9 mouse cellular contexts compared by ENCODE assay signal in genomic region chr4:140944961-140945442, GRCm38 (mm10). TPM values are rescaled to one million over a fixed set of nuclear protein-coding genes. Genes with fewer than 3 reads are reported as not detected.
DNase-seq lines count a peak whose midpoint lies in the region; ATAC-seq and TF ChIP-seq lines count a peak whose summit lies in the region.
"Had no signal": no experiment of that assay in that cellular context is flagged by ENCODE, and none has a peak within 500 bp of the region (broad histone marks: within the 10 kb centered on the region; RNA-seq: fewer than 3 reads in every experiment).

No protein-coding gene starts in this region.

- H3K79me2 ChIP-seq in MEL (ENCODE audit: control insufficient read depth, insufficient read depth, low read length, poor library complexity) (no peaks in the 10 kb centered on the region), macrophage (ENCODE audit: inconsistent target) (no peaks in the 10 kb centered on the region)

- no peak overlapping the region for H3K4me2 ChIP-seq in heart, embryonic 16.5 days (ENCODE audit: low read depth, low read length)

- peak; percentile 61 for ATAC-seq in heart, embryonic 16.5 days (replicated peaks; ENCODE audit: extremely low read depth, insufficient read depth, low FRiP score)

- 53% methylated on average over 5 of the region's 5 CpGs for WGBS in heart, embryonic 16.5 days
- WGBS in macrophage (ENCODE audit: missing documents), result 5% methylated on average over 5 of the region's 5 CpGs
- 3% methylated on average over 5 of the region's 5 CpGs for WGBS in thymus, adult 2 months

- peak overlapping the region; percentile 75 for H3K27ac ChIP-seq in heart, embryonic 16.5 days (ENCODE audit: low read length)
- H3K27ac ChIP-seq in MEL (ENCODE audit: control insufficient read depth, low read depth, low read length) (peak overlapping the region; percentile 35), macrophage (peak overlapping the region; percentile 89)
- H3K27ac ChIP-seq in thymus, adult 2 months (ENCODE audit: control insufficient read depth, insufficient read depth, low read length), result peak overlapping the region; percentile 99

- TF ChIP-seq POLR2A in MEL (IDR thresholded peaks at IDR 0.05; ENCODE audit: control insufficient read depth in 1 of 2, insufficient read depth in 1 of 2, low read depth in 1 of 2, low read length in 2 of 2, poor library complexity in 1 of 2), result no peak
- no peak for TF ChIP-seq POLR2A in thymus, adult 2 months (IDR thresholded peaks at IDR 0.05; ENCODE audit: control insufficient read depth, extremely low read depth, insufficient read depth, low read length, poor library complexity)

- TF ChIP-seq EP300 in MEL (IDR thresholded peaks at IDR 0.05; ENCODE audit: low read depth in 1 of 2, low read length in 2 of 2), result no peak

- no peaks in the 10 kb centered on the region for H3K36me3 ChIP-seq in heart, embryonic 16.5 days (ENCODE audit: control insufficient read depth, insufficient read depth)
- H3K36me3 ChIP-seq in MEL (ENCODE audit: control insufficient read depth in 1 of 2, insufficient read depth in 2 of 2, low read length in 2 of 2) (peaks cover 0 to 12% of the 10 kb centered on the region in 2 experiments; a peak in 2 of 4 replicates), macrophage (ENCODE audit: inconsistent target) (no peaks in the 10 kb centered on the region)
- no peaks in the 10 kb centered on the region for H3K36me3 ChIP-seq in thymus, adult 2 months (ENCODE audit: control insufficient read depth, insufficient read depth, low read length)

- no peaks in the 10 kb centered on the region; the same call in 1 of the 2 replicates for H3K4me1 ChIP-seq in heart, embryonic 16.5 days (ENCODE audit: control insufficient read depth, insufficient read depth, low read length)
- peaks cover 5 to 23% of the 10 kb centered on the region in 2 experiments; a peak in 3 of 4 replicates for H3K4me1 ChIP-seq in MEL (ENCODE audit: control insufficient read depth in 1 of 2, insufficient read depth in 2 of 2, low read length in 2 of 2)
- H3K4me1 ChIP-seq in thymus, adult 2 months (replicated peaks; ENCODE audit: control insufficient read depth, insufficient read depth, low read length), result peaks cover 55% of the 10 kb centered on the region

- H3K9ac ChIP-seq in heart, embryonic 16.5 days (ENCODE audit: low read length), result no peak overlapping the region
- peak overlapping the region; percentile 26; the same call in 1 of the 2 replicates for H3K9ac ChIP-seq in MEL (ENCODE audit: control insufficient read depth, low read depth, low read length, poor library complexity, severe bottlenecking)

- H3K4me3 ChIP-seq in heart, embryonic 16.5 days (ENCODE audit: low read length), result no peak overlapping the region
- H3K4me3 ChIP-seq in MEL (ENCODE audit: control insufficient read depth in 1 of 2, insufficient read depth in 1 of 2, low read depth in 2 of 2, low read length in 2 of 2), result no peak overlapping the region; a peak in 1 of 4 replicates
- no peak overlapping the region for H3K4me3 ChIP-seq in macrophage (ENCODE audit: inconsistent target)
- H3K4me3 ChIP-seq in thymus, adult 2 months (ENCODE audit: control insufficient read depth, insufficient read depth, low read length), result peak overlapping the region; percentile 31

- DNase-seq in heart, adult 8-10 months (ENCODE audit: low spot score), result no peak
- peak; percentile 48 for DNase-seq in MEL (ENCODE audit: low read depth, low spot score)
- DNase-seq in thymus, adult 2 months, result peak; percentile 88
- DNase-seq in right cerebral cortex, postnatal 10 days (ENCODE audit: low spot score in 2 of 2), result no peak
- DNase-seq in ovary, adult 18-20 months (ENCODE audit: low spot score), result no peak
- no peak for DNase-seq in layer of hippocampus, postnatal 36 days
- DNase-seq: right cerebral cortex, postnatal 14 days had no signal

- peaks cover 3% of the 10 kb centered on the region; the same call in 1 of the 2 replicates for H3K9me3 ChIP-seq in heart, embryonic 16.5 days (replicated peaks; ENCODE audit: control insufficient read depth, low read length)
- no peaks in the 10 kb centered on the region for H3K9me3 ChIP-seq in MEL (replicated peaks; ENCODE audit: insufficient read depth, low read length)

- TF ChIP-seq CTCF in MEL (IDR thresholded peaks at IDR 0.05 in 2 of 3, conservative IDR thresholded peaks at IDR 0.05 in 1 of 3; ENCODE audit: control insufficient read depth in 1 of 3, insufficient read depth in 1 of 3, low read depth in 2 of 3, low read length in 3 of 3, poor library complexity in 1 of 3, severe bottlenecking in 1 of 3), result no peak
- no peak for TF ChIP-seq CTCF in thymus, adult 2 months (IDR thresholded peaks at IDR 0.05; ENCODE audit: borderline replicate concordance, control insufficient read depth, extremely low read depth, insufficient read depth, low read length, poor library complexity)

- TF ChIP-seq RAD21 in MEL (IDR thresholded peaks at IDR 0.05; ENCODE audit: low read depth, low read length), result no peak

- no peaks in the 10 kb centered on the region for H3K27me3 ChIP-seq in heart, embryonic 16.5 days (ENCODE audit: control insufficient read depth, insufficient read depth, low read length)
- no peaks in the 10 kb centered on the region for H3K27me3 ChIP-seq in MEL (ENCODE audit: control insufficient read depth in 1 of 2, insufficient read depth in 2 of 2, low read length in 2 of 2)
- H3K27me3 ChIP-seq in thymus, adult 2 months (ENCODE audit: control insufficient read depth, insufficient read depth, low read length), result no peaks in the 10 kb centered on the region

TF ChIP-seq in MEL, 35 proteins besides CTCF, POLR2A, EP300 and RAD21:
- TF ChIP-seq SMC3 (IDR thresholded peaks at IDR 0.05; ENCODE audit: low read depth, low read length) (no peak), TBP (IDR thresholded peaks at IDR 0.05; ENCODE audit: low read depth, low read length) (0 out of 2 replicates have a peak, but pooled peaks have one; percentile 42)
TF ChIP-seq in MEL: peak in this region for 1.

RNA-seq across cellular contexts. Expression of gene Sdhb, which starts 16.0 kb away (rescaled TPM):
- 1,158 and 1,167 TPM in 2 replicates for polyA plus RNA-seq in heart, embryonic 16.5 days (2015; fragmentation: Nextera tagmentation; extraction: Ambion mirVana)
- 1,000 to 10,000 TPM; 1,293 to 1,379 (median 1,312) TPM for total RNA-seq in heart, adult 8-10 months (2022)
- 271 and 292 TPM in 2 replicates for total RNA-seq in MEL (2012; rRNA removed)
- 100 to 1,000 TPM; 342 to 414 TPM for polyA plus RNA-seq in MEL (2012; ENCODE audit: insufficient read depth in 1 of 2, insufficient read length in 2 of 2, low read depth in 1 of 2, low replicate concordance in 2 of 2, missing spikeins in 1 of 2)
- 100 to 1,000 TPM in 4 of 26 experiments, 10 to 100 TPM in 22; 15.8 to 124 (median 61.4) TPM for total RNA-seq in macrophage (2018; cell fraction: chromatin; rRNA removed)
- total RNA-seq in macrophage (2018; cell fraction: cytosol; rRNA removed), result 100 to 1,000 TPM; 119 to 291 (median 183) TPM
- 100 to 1,000 TPM in 4 of 26 experiments, 10 to 100 TPM in 22; 28.6 to 130 (median 74.8) TPM for total RNA-seq in macrophage (2018; cell fraction: nucleus; rRNA removed)
- 115 to 183 TPM (median 157 TPM) in 3 replicates for polyA plus RNA-seq in macrophage (2018)
- polyA plus RNA-seq in thymus, adult 2 months (2012; rRNA removed), result 194 and 239 TPM in 2 replicates
- 100 to 1,000 TPM; 175 to 186 TPM for total RNA-seq in layer of hippocampus, postnatal 36 days (2021)

RNA-seq across cellular contexts. Expression of gene Padi2, which starts 38.9 kb away (rescaled TPM):
- 2.1 and 2.6 TPM in 2 replicates for polyA plus RNA-seq in heart, embryonic 16.5 days (2015; fragmentation: Nextera tagmentation; extraction: Ambion mirVana)
- 1 to 10 TPM in 3 of 4 experiments, under 1 TPM in 1; 0.72 to 1.3 (median 1.2) TPM for total RNA-seq in heart, adult 8-10 months (2022)
- 0.07 and 0.27 TPM in 2 replicates for total RNA-seq in MEL (2012; rRNA removed)
- polyA plus RNA-seq in MEL (2012; ENCODE audit: insufficient read depth in 1 of 2, insufficient read length in 2 of 2, low read depth in 1 of 2, low replicate concordance in 2 of 2, missing spikeins in 1 of 2), result under 1 TPM in 1 of 2 experiments, not detected in 1; 0.07 TPM
- 1 to 10 TPM in 12 of 26 experiments, under 1 TPM in 11, not detected in 3; 0.20 to 5.4 (median 1.2) TPM for total RNA-seq in macrophage (2018; cell fraction: chromatin; rRNA removed)
- total RNA-seq in macrophage (2018; cell fraction: cytosol; rRNA removed), result 1 to 10 TPM in 24 of 26 experiments, under 1 TPM in 2; 0.76 to 8.7 (median 3.5) TPM
- total RNA-seq in macrophage (2018; cell fraction: nucleus; rRNA removed), result 1 to 10 TPM in 19 of 26 experiments, under 1 TPM in 7; 0.47 to 6.7 (median 1.9) TPM
- 5.2 to 6.9 TPM (median 5.6 TPM) in 3 replicates for polyA plus RNA-seq in macrophage (2018)
- 19.5 and 21.9 TPM in 2 replicates for polyA plus RNA-seq in thymus, adult 2 months (2012; rRNA removed)
- 10 to 100 TPM; 22.1 to 24.4 TPM for total RNA-seq in layer of hippocampus, postnatal 36 days (2021)

RNA-seq across cellular contexts. Expression of gene Atp13a2, which starts 41.7 kb away (rescaled TPM):
- 28.9 and 30.7 TPM in 2 replicates for polyA plus RNA-seq in heart, embryonic 16.5 days (2015; fragmentation: Nextera tagmentation; extraction: Ambion mirVana)
- 10 to 100 TPM; 12.3 to 17.2 (median 15.6) TPM for total RNA-seq in heart, adult 8-10 months (2022)
- 27.3 and 29.0 TPM in 2 replicates for total RNA-seq in MEL (2012; rRNA removed)
- polyA plus RNA-seq in MEL (2012; ENCODE audit: insufficient read depth in 1 of 2, insufficient read length in 2 of 2, low read depth in 1 of 2, low replicate concordance in 2 of 2, missing spikeins in 1 of 2), result 10 to 100 TPM in 1 of 2 experiments, not detected in 1; 65.4 TPM
- 1,000 to 10,000 TPM in 2 of 26 experiments, 100 to 1,000 TPM in 22, 10 to 100 TPM in 2; 80.1 to 1,178 (median 596) TPM for total RNA-seq in macrophage (2018; cell fraction: chromatin; rRNA removed)
- total RNA-seq in macrophage (2018; cell fraction: cytosol; rRNA removed), result 100 to 1,000 TPM; 198 to 483 (median 309) TPM
- total RNA-seq in macrophage (2018; cell fraction: nucleus; rRNA removed), result 100 to 1,000 TPM in 25 of 26 experiments, 10 to 100 TPM in 1; 81.9 to 812 (median 459) TPM
- 156 to 334 TPM (median 219 TPM) in 3 replicates for polyA plus RNA-seq in macrophage (2018)
- 300 and 301 TPM in 2 replicates for polyA plus RNA-seq in thymus, adult 2 months (2012; rRNA removed)
- 100 to 1,000 TPM; 150 to 154 TPM for total RNA-seq in layer of hippocampus, postnatal 36 days (2021)

Comparison
In these comparisons a context has a peak if more than half of its experiments do, and no peak if none do; other contexts are left out.
1. H3K27ac ChIP-seq: peak in every context shown above with its lines; median percentile 99 in thymus, adult 2 months; 89 in macrophage; 75 in heart, embryonic 16.5 days; 35 in MEL.
2. DNase-seq: peak in MEL (single experiment) and thymus, adult 2 months (single experiment); none in heart, adult 8-10 months (single experiment), right cerebral cortex, postnatal 10 days (0 of 2), ovary, adult 18-20 months (single experiment) and layer of hippocampus, postnatal 36 days (0 of 2).